In genomic region chr9:22230556-22230955, GRCm38 (mm10) we compare ENCODE assay signal across 13 mouse cellular contexts. TPM values are rescaled to one million over a fixed set of nuclear protein-coding genes. Genes with fewer than 3 reads are reported as not detected.
A peak's percentile ranks its signal among the peaks of the same experiment; 100 is the strongest.
DNase-seq lines count a peak whose midpoint lies in the region; ATAC-seq and TF ChIP-seq lines count a peak whose summit lies in the region.
"Had no signal": no experiment of that assay in that cellular context is flagged by ENCODE, and none has a peak within 500 bp of the region (broad histone marks: within the 10 kb centered on the region; RNA-seq: fewer than 3 reads in every experiment).

No protein-coding gene starts in this region.

- peak; percentile 16 for DNase-seq in forebrain, embryonic 14.5 days (ENCODE audit: low spot score)
- peak; percentile 35 for DNase-seq in lung, postnatal 0 days (ENCODE audit: low spot score)
- DNase-seq in lung, adult 2 months: no peak
- DNase-seq in T-cell, adult 2 months (ENCODE audit: low spot score): peak; percentile 7
- peak; percentile 21 for DNase-seq in retina, postnatal 1 day
- no peak for DNase-seq in MN1 (ENCODE audit: low spot score)
- no peak for DNase-seq in neural tube, embryonic 10.5 days (ENCODE audit: extremely low spot score, low spot score)

- H3K27me3 ChIP-seq in forebrain, embryonic 14.5 days (replicated peaks; ENCODE audit: control insufficient read depth, insufficient read depth, low read length): no peaks in the 10 kb centered on the region
- no peaks in the 10 kb centered on the region for H3K27me3 ChIP-seq in forebrain, embryonic 12.5 days
- no peaks in the 10 kb centered on the region for H3K27me3 ChIP-seq in lung, postnatal 0 days (replicated peaks; ENCODE audit: insufficient read depth, low read length)
- H3K27me3 ChIP-seq: limb, embryonic 13.5 days; midbrain, embryonic 12.5 days had no signal

- no peak overlapping the region for H3K4me2 ChIP-seq in forebrain, embryonic 14.5 days (ENCODE audit: low read length)
- no peak overlapping the region for H3K4me2 ChIP-seq in forebrain, embryonic 12.5 days
- H3K4me2 ChIP-seq in lung, postnatal 0 days (replicated peaks; ENCODE audit: low read depth, low read length): no peak overlapping the region
- H3K4me2 ChIP-seq: limb, embryonic 13.5 days; midbrain, embryonic 12.5 days had no signal

- no peak overlapping the region for H3K4me3 ChIP-seq in forebrain, embryonic 14.5 days (ENCODE audit: low read depth, low read length)
- H3K4me3 ChIP-seq in forebrain, embryonic 12.5 days (replicated peaks): no peak overlapping the region
- no peak overlapping the region for H3K4me3 ChIP-seq in lung, postnatal 0 days (ENCODE audit: low read depth, low read length)
- no peak overlapping the region for H3K4me3 ChIP-seq in lung, adult 2 months (replicated peaks; ENCODE audit: extremely low read depth, low read depth, low read length)
- H3K4me3 ChIP-seq: forebrain, embryonic 10.5 days; limb, embryonic 13.5 days; midbrain, embryonic 12.5 days had no signal

- TF ChIP-seq EP300 in lung, postnatal 0 days (IDR thresholded peaks at IDR 0.05): no peak

- H3K9ac ChIP-seq in forebrain, embryonic 14.5 days (ENCODE audit: low read length): no peak overlapping the region
- no peak overlapping the region for H3K9ac ChIP-seq in forebrain, embryonic 12.5 days
- H3K9ac ChIP-seq in lung, postnatal 0 days (replicated peaks; ENCODE audit: low read depth): no peak overlapping the region
- H3K9ac ChIP-seq: limb, embryonic 13.5 days; midbrain, embryonic 12.5 days had no signal

- no peak for TF ChIP-seq POLR2A in lung, adult 2 months (IDR thresholded peaks at IDR 0.05; ENCODE audit: borderline replicate concordance, extremely low read depth, low read depth, low read length)

- no peak for ATAC-seq in forebrain, embryonic 14.5 days
- ATAC-seq in forebrain, embryonic 12.5 days (ENCODE audit: low FRiP score): no peak
- ATAC-seq in lung, postnatal 0 days: no peak
- ATAC-seq: hindbrain, embryonic 16.5 days had no signal

- H3K36me3 ChIP-seq in forebrain, embryonic 14.5 days (ENCODE audit: control insufficient read depth, insufficient read depth, low read length): no peaks in the 10 kb centered on the region
- H3K36me3 ChIP-seq in forebrain, embryonic 12.5 days (replicated peaks): peaks cover 7% of the 10 kb centered on the region; the same call in 1 of the 2 replicates
- 0 out of 2 replicates have a peak, but pooled peaks cover 6% of the 10 kb centered on the region for H3K36me3 ChIP-seq in lung, postnatal 0 days (ENCODE audit: insufficient read depth, low read length)

- H3K9me3 ChIP-seq in forebrain, embryonic 14.5 days (replicated peaks; ENCODE audit: control insufficient read depth, low read length): no peaks in the 10 kb centered on the region
- no peaks in the 10 kb centered on the region for H3K9me3 ChIP-seq in forebrain, embryonic 12.5 days
- H3K9me3 ChIP-seq in lung, postnatal 0 days (ENCODE audit: low read length): no peaks in the 10 kb centered on the region
- H3K9me3 ChIP-seq: limb, embryonic 13.5 days; midbrain, embryonic 12.5 days had no signal

- peak; percentile 58 for TF ChIP-seq CTCF in lung, postnatal 0 days (IDR thresholded peaks at IDR 0.05)
- no peak for TF ChIP-seq CTCF in lung, adult 2 months (IDR thresholded peaks at IDR 0.05; ENCODE audit: insufficient read depth, low read length)

- H3K4me1 ChIP-seq in forebrain, embryonic 14.5 days (ENCODE audit: control insufficient read depth, insufficient read depth, low read length): no peaks in the 10 kb centered on the region
- peaks cover 5% of the 10 kb centered on the region; the same call in 1 of the 2 replicates for H3K4me1 ChIP-seq in forebrain, embryonic 12.5 days
- H3K4me1 ChIP-seq in lung, postnatal 0 days (ENCODE audit: insufficient read depth, low read depth, low read length): no peaks in the 10 kb centered on the region
- no peaks in the 10 kb centered on the region; the same call in 1 of the 2 replicates for H3K4me1 ChIP-seq in lung, adult 2 months (ENCODE audit: control insufficient read depth, insufficient read depth, low read length)

- no peak overlapping the region for H3K27ac ChIP-seq in forebrain, embryonic 14.5 days (ENCODE audit: low read depth, low read length)
- no peak overlapping the region for H3K27ac ChIP-seq in forebrain, embryonic 12.5 days
- no peak overlapping the region for H3K27ac ChIP-seq in lung, postnatal 0 days (ENCODE audit: low read length)
- H3K27ac ChIP-seq: forebrain, embryonic 10.5 days; limb, embryonic 13.5 days; midbrain, embryonic 12.5 days had no signal

RNA-seq across cellular contexts. Expression of gene Zfp809, which starts 5.0 kb away (rescaled TPM):
- polyA plus RNA-seq in forebrain, embryonic 14.5 days (2014; fragmentation: Nextera tagmentation; extraction: Ambion mirVana): 8.9 and 12.9 TPM in 2 replicates
- polyA plus RNA-seq in forebrain, embryonic 12.5 days (2016; fragmentation: Nextera tagmentation; extraction: Ambion mirVana): 10.1 and 11.3 TPM in 2 replicates
- 17.8 and 20.0 TPM in 2 replicates for polyA plus RNA-seq in lung, postnatal 0 days (2015; fragmentation: Nextera tagmentation; extraction: Ambion mirVana)
- 18.2 and 20.3 TPM in 2 replicates for polyA plus RNA-seq in lung, adult 2 months (2012; rRNA removed)

RNA-seq across cellular contexts. Expression of gene Zfp599, which starts 29.1 kb away (rescaled TPM):
- polyA plus RNA-seq in forebrain, embryonic 14.5 days (2014; fragmentation: Nextera tagmentation; extraction: Ambion mirVana): 14.0 and 15.3 TPM in 2 replicates
- 7.7 and 8.3 TPM in 2 replicates for polyA plus RNA-seq in forebrain, embryonic 12.5 days (2016; fragmentation: Nextera tagmentation; extraction: Ambion mirVana)
- polyA plus RNA-seq in lung, postnatal 0 days (2015; fragmentation: Nextera tagmentation; extraction: Ambion mirVana): 0.84 and 0.97 TPM in 2 replicates
- 0.09 and 0.18 TPM in 2 replicates for polyA plus RNA-seq in lung, adult 2 months (2012; rRNA removed)

RNA-seq across cellular contexts. Expression of gene Zfp872, which starts 42.7 kb away (rescaled TPM):
- 0.13 and 0.26 TPM in 2 replicates for polyA plus RNA-seq in forebrain, embryonic 14.5 days (2014; fragmentation: Nextera tagmentation; extraction: Ambion mirVana)
- polyA plus RNA-seq in forebrain, embryonic 12.5 days (2016; fragmentation: Nextera tagmentation; extraction: Ambion mirVana): 0.10 and 0.31 TPM in 2 replicates
- 0.49 and 1.0 TPM in 2 replicates for polyA plus RNA-seq in lung, postnatal 0 days (2015; fragmentation: Nextera tagmentation; extraction: Ambion mirVana)
- polyA plus RNA-seq in lung, adult 2 months (2012; rRNA removed): 0.10 and 0.12 TPM in 2 replicates
- polyA plus RNA-seq: G1E had no signal

Comparison
In these comparisons a context has a peak if more than half of its experiments do, and no peak if none do; other contexts are left out.
1. DNase-seq: peak in forebrain, embryonic 14.5 days (single experiment), lung, postnatal 0 days (single experiment), T-cell, adult 2 months (single experiment) and retina, postnatal 1 day (single experiment); none in lung, adult 2 months (single experiment), MN1 (single experiment) and neural tube, embryonic 10.5 days (single experiment).